Mouse (Mus musculus) left cerebral cortex, postnatal 36 days (tissue): ENCODE measurements around the gene Olfr1314. TPM values are rescaled to one million over a fixed set of nuclear protein-coding genes. Genes with fewer than 3 reads are reported as not detected.

Experiments
- DNase-seq, 2 experiments: peaks; one replicate each; pipeline ENCODE4 v3.0.0; 2021 to 2022; ENCODE audit warnings: low spot score in 2 of 2, mixed read lengths in 1 of 2
- intact Hi-C: fragments of 180-260 bp; cut with DNase I; formaldehyde crosslinking; loops from one replicate; pipeline ENCODE4 v1.15.1; 2025
- total RNA-seq, 2 experiments: library from RNA; stranded (reverse); gene quantifications; 2 replicates each; pipeline ENCODE4 v1.2.3; 2021

The Olfr1314 gene
- not detected for total RNA-seq

DNA sequence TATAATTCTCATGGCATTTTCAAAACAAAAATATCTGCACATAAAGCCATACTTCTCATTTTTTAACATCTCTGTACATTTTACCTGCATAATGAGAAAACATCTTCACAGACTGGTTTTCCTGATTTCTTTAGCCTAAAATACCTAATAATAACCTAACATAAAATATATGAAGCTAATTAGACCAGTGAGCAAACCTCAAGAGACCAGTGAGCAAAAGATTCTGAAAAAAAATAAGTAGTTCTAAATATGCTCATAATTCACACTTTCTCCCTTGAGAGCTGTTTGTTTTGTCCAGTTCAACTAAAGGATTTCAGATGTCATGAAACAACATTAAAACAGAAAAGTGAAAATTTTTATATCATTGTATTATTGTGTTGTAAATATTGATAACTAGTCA lies at the start of gene Olfr1314:
Olfr1314 (minus strand) TSS at position 101 of the 400 bp plus-strand sequence.
- intact Hi-C loops: no loop called here
- no peak for DNase-seq

DNA sequence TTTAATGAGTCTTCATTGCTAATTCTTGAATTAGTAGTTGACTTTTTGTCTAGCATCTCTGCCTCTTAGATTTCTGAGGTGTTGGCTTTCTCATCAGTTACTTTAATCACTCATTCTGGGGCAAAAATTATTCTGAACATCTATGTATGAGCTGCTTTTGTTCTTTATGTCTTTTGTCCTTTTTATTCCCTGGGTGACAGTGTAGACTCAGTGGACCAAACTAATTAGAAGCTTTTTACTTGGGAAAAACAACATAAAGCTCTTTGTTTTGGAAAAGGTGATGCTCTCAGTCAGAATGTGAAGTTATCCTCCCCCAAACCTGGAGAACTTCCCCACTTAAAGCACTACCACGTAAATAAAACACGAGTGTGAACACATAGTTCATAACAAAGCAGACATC lies 43.4 kb upstream of the Olfr1314 start, which contains the start of gene Olfr1317:
Olfr1317 (plus strand) TSS at position 301 of the 400 bp plus-strand sequence.
- intact Hi-C loops: no loop called here
- DNase-seq: no peak

DNA sequence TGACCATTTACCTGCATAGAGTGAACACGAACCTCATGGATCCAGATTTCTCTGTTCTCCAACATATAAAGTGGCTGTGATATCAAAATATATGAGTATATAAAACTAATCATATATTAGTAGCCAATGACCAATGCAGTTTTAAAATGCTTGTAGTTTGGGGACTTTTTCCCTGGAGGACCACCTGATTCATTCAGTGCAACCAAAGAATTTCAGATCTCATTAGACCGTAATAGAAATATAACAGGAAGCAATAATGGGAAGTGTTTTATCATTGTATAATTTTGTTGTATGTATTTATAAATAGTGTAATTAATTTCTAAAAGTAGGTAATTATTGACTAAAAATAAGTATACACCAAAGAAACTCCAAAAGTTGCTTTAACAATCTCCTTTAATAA lies 38.3 kb upstream of the Olfr1314 start, which contains the start of gene Olfr1316:
Olfr1316 (minus strand) TSS at position 101 of the 400 bp plus-strand sequence.
- DNase-seq: no peak
- intact Hi-C loops: no loop called here

DNA sequence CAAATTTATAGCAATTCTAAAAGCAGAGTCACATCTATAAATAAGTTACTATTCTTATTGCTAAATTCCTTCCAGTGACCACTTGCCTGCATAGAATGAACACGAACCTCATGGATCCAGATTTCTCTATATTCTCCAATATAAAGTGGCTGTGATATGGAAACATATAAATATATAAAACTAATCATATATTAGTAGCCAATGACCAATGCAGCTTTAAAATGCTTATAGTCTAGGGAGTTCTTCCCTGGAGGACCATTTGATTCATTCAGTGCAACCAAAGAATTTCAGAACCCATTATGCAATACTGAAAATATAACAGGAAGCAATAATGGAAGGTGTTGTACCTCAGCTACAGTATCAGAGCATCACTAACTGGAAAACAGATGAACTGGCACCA lies 18.8 kb upstream of the Olfr1314 start, which contains the start of gene Olfr1315-ps1:
Olfr1315-ps1 (minus strand) TSS at position 101 of the 400 bp plus-strand sequence.
- intact Hi-C loops: no loop called here

DNA sequence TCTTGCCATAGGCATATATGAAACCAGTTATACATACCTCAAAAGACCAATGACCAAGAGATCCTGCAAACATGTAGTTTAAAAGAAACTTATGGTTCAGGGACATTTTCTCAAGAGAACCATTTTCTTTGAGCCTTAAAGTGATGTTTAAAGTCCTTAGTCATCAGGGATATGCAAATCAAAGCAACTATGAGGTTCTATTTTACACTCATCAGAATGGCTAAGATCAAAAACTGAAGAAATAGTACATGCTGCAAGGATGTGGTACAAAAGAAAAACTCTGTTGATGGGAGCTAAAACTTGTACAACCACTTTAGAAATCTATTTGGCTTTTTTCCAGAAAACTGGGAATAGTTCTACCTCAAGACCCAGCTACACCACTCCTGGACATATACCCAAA lies 18.8 kb downstream of the Olfr1314 start, which contains the start of gene Olfr1313:
Olfr1313 (minus strand) TSS at position 101 of the 400 bp plus-strand sequence.
- intact Hi-C loops: no loop called here
- no peak for DNase-seq

More for the DNA sequence above, 18.8 kb upstream of the Olfr1314 start, which contains the start of gene Olfr1315-ps1:
- no peak for DNase-seq

DNA sequence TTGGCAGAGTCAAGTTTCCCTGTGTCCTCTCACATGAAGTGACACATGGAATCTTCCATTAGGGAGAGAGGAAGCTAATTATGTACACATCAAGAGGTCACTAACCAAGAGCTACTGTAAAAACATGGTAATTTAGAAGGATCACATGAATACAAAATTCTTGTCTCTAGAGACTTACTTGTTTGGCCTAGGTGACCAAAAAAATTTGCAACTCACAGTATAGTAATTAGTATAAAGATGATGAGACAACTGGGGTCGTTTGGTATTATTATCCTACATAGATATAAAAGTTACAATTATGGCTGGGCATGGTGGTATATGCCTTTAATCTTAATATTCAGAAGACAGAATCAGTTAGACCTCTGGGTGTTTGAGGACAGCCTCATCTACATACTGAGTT lies 46.4 kb downstream of the Olfr1314 start, which contains the start of gene Olfr1312:
Olfr1312 (minus strand) TSS at position 101 of the 400 bp plus-strand sequence.
- DNase-seq: no peak
- intact Hi-C loops: no loop called here

Other genes starting within 250 kb of the Olfr1314 start
- not detected for gene Olfr1305, start 219.6 kb downstream of the Olfr1314 start, total RNA-seq
- not detected for gene Olfr1306, start 180.5 kb downstream of the Olfr1314 start, total RNA-seq
- gene Olfr1307, start 147.3 kb downstream of the Olfr1314 start, total RNA-seq: under 1 TPM in 1 of 2 experiments, not detected in 1; 0.09 TPM
- gene Olfr1308, start 131.8 kb downstream of the Olfr1314 start, total RNA-seq: not detected
- gene Olfr1309, start 106.5 kb downstream of the Olfr1314 start, total RNA-seq: not detected
- gene Olfr1310, start 84.1 kb downstream of the Olfr1314 start, total RNA-seq: not detected
- not detected for gene Olfr1311, start 72.4 kb downstream of the Olfr1314 start, total RNA-seq
- not detected for gene Olfr1312, start 46.5 kb downstream of the Olfr1314 start, total RNA-seq
- not detected for gene Olfr1313, start 18.9 kb downstream of the Olfr1314 start, total RNA-seq
- not detected for gene Olfr1315-ps1, start 18.7 kb upstream of the Olfr1314 start, total RNA-seq
- gene Olfr1316, start 38.2 kb upstream of the Olfr1314 start, total RNA-seq: not detected
- gene Olfr1317, start 43.5 kb upstream of the Olfr1314 start, total RNA-seq: not detected
- not detected for gene Olfr1318, start 57.4 kb upstream of the Olfr1314 start, total RNA-seq
- 100 to 1,000 TPM; 162 to 163 TPM for gene Lpcat4, start 142.7 kb upstream of the Olfr1314 start, total RNA-seq
- under 1 TPM in 1 of 2 experiments, not detected in 1; 0.20 TPM for gene Nutm1, start 162.5 kb upstream of the Olfr1314 start, total RNA-seq
- 10 to 100 TPM; 50.4 to 51.7 TPM for gene Nop10, start 165.1 kb upstream of the Olfr1314 start, total RNA-seq
- 100 to 1,000 TPM; 114 to 134 TPM for gene Slc12a6, start 169.0 kb upstream of the Olfr1314 start, total RNA-seq
- gene Gm21985, start 169.5 kb upstream of the Olfr1314 start, total RNA-seq: 1 to 10 TPM in 1 of 2 experiments, not detected in 1; 4.8 TPM